8 mouse cellular contexts compared by ENCODE assay signal in genomic region chr7:19920506-19921261, GRCm38 (mm10). TPM values are rescaled to one million over a fixed set of nuclear protein-coding genes. Genes with fewer than 3 reads are reported as not detected.
A peak's percentile ranks its signal among the peaks of the same experiment; 100 is the strongest.
DNase-seq lines count a peak whose midpoint lies in the region; ATAC-seq and TF ChIP-seq lines count a peak whose summit lies in the region.

Pvr (minus strand) TSS chr7:19921160.

- intact Hi-C loops in heart, postnatal 14 days (cut with DNase I), result no loop called here

- peak within 1 kb of the TSS; percentile 83 for H3K4me3 ChIP-seq in E14TG2a.4 (replicated peaks; ENCODE audit: low read length)
- peak within 1 kb of the TSS; percentile 78 for H3K4me3 ChIP-seq in forebrain, embryonic 16.5 days (replicated peaks; ENCODE audit: low read length)
- peak within 1 kb of the TSS; percentile 76 for H3K4me3 ChIP-seq in liver, postnatal 0 days (ENCODE audit: low read depth, low read length)
- peak within 1 kb of the TSS; percentile 72 for H3K4me3 ChIP-seq in neural tube, embryonic 13.5 days

- peak within 1 kb of the TSS; percentile 77 for H3K9ac ChIP-seq in forebrain, embryonic 16.5 days (replicated peaks; ENCODE audit: low read depth, low read length)
- peak within 1 kb of the TSS; percentile 81 for H3K9ac ChIP-seq in liver, postnatal 0 days (replicated peaks)
- H3K9ac ChIP-seq in neural tube, embryonic 13.5 days, result peak within 1 kb of the TSS; percentile 87

- H3K27ac ChIP-seq in forebrain, embryonic 16.5 days (ENCODE audit: low read length), result peak within 1 kb of the TSS; percentile 88
- peak within 1 kb of the TSS; percentile 86 for H3K27ac ChIP-seq in liver, postnatal 0 days (ENCODE audit: low read depth)
- H3K27ac ChIP-seq in neural tube, embryonic 13.5 days (replicated peaks), result peak within 1 kb of the TSS; percentile 86

- H3K4me2 ChIP-seq in forebrain, embryonic 16.5 days (ENCODE audit: low read length), result peak within 1 kb of the TSS; percentile 76
- peak within 1 kb of the TSS; percentile 92 for H3K4me2 ChIP-seq in liver, postnatal 0 days (ENCODE audit: low read depth, low read length)
- peak within 1 kb of the TSS; percentile 62 for H3K4me2 ChIP-seq in neural tube, embryonic 13.5 days

- H3K4me1 ChIP-seq in E14TG2a.4 (replicated peaks; ENCODE audit: low read depth, low read length), result peaks cover 56% of the 10 kb centered on the region
- peaks cover 8% of the 10 kb centered on the region for H3K4me1 ChIP-seq in forebrain, embryonic 16.5 days (replicated peaks; ENCODE audit: control insufficient read depth, insufficient read depth, low read length)
- H3K4me1 ChIP-seq in liver, postnatal 0 days (ENCODE audit: insufficient read depth), result peaks cover 9% of the 10 kb centered on the region
- peaks cover 13% of the 10 kb centered on the region for H3K4me1 ChIP-seq in neural tube, embryonic 13.5 days (replicated peaks)

- no peak for TF ChIP-seq EP300 in liver, postnatal 0 days (IDR thresholded peaks at IDR 0.05; ENCODE audit: low read depth)

- ATAC-seq in cerebellum, adult (ENCODE audit: insufficient number of reproducible peaks, low FRiP score, low TSS enrichment), result peak; percentile 81
- ATAC-seq in forebrain, embryonic 16.5 days, result peak; percentile 90
- peak; percentile 90 for ATAC-seq in liver, postnatal 0 days
- peak; percentile 90 for ATAC-seq in neural tube, embryonic 13.5 days (ENCODE audit: low read depth)

- peaks cover 36% of the 10 kb centered on the region for H3K36me3 ChIP-seq in E14TG2a.4 (ENCODE audit: insufficient read depth, low read length)
- H3K36me3 ChIP-seq in forebrain, embryonic 16.5 days (ENCODE audit: control insufficient read depth, insufficient read depth), result no peaks in the 10 kb centered on the region
- H3K36me3 ChIP-seq in liver, postnatal 0 days (replicated peaks; ENCODE audit: insufficient read depth, low read length), result peaks cover 9% of the 10 kb centered on the region; the same call in 1 of the 2 replicates
- peaks cover 9% of the 10 kb centered on the region for H3K36me3 ChIP-seq in neural tube, embryonic 13.5 days

- TF ChIP-seq CTCF in E14TG2a.4 (conservative IDR thresholded peaks at IDR 0.05; ENCODE audit: low read length), result no peak
- TF ChIP-seq CTCF in liver, postnatal 0 days (IDR thresholded peaks at IDR 0.05; ENCODE audit: low read depth), result peak; percentile 39

- H3K27me3 ChIP-seq in E14TG2a.4 (ENCODE audit: insufficient read depth, low read length), result no peaks in the 10 kb centered on the region
- H3K27me3 ChIP-seq in forebrain, embryonic 16.5 days (replicated peaks; ENCODE audit: control insufficient read depth, insufficient read depth, low read length), result no peaks in the 10 kb centered on the region
- H3K27me3 ChIP-seq in liver, postnatal 0 days (ENCODE audit: insufficient read depth, low read length), result no peaks in the 10 kb centered on the region
- H3K27me3 ChIP-seq in neural tube, embryonic 13.5 days, result no peaks in the 10 kb centered on the region

- DNase-seq in heart, postnatal 14 days, result peak; percentile 79 to 81
- DNase-seq in layer of hippocampus, adult 11-12 months (ENCODE audit: low spot score), result peak; percentile 80
- DNase-seq in liver, postnatal 0 days, result peak; percentile 70
- DNase-seq in testis, postnatal 10 days (ENCODE audit: low spot score), result peak; percentile 75

- H3K9me3 ChIP-seq in E14TG2a.4 (ENCODE audit: low read length), result no peaks in the 10 kb centered on the region
- no peaks in the 10 kb centered on the region for H3K9me3 ChIP-seq in forebrain, embryonic 16.5 days (ENCODE audit: control insufficient read depth, low read length)
- no peaks in the 10 kb centered on the region for H3K9me3 ChIP-seq in liver, postnatal 0 days (ENCODE audit: low read length)
- no peaks in the 10 kb centered on the region for H3K9me3 ChIP-seq in neural tube, embryonic 13.5 days

- under 1% methylated on average over 59 of the region's 60 CpGs for WGBS in forebrain, embryonic 16.5 days
- 2% methylated on average over 59 of the region's 60 CpGs for WGBS in liver, postnatal 0 days (ENCODE audit: insufficient replicate concordance)
- WGBS in neural tube, embryonic 13.5 days, result 1% methylated on average over 60 of the region's 60 CpGs

RNA-seq across cellular contexts. Expression of gene Pvr, which starts in this region (rescaled TPM):
- 7.6 and 10.3 TPM in 2 replicates for polyA plus RNA-seq in forebrain, embryonic 16.5 days (2015; fragmentation: Nextera tagmentation; extraction: Ambion mirVana)
- total RNA-seq in heart, postnatal 14 days (2021), result 10 to 100 TPM; 20.0 to 25.6 TPM
- polyA plus RNA-seq in liver, postnatal 0 days (2015; fragmentation: Nextera tagmentation; extraction: Ambion mirVana), result 2.2 and 3.0 TPM in 2 replicates
- 8.9 and 10.3 TPM in 2 replicates for polyA plus RNA-seq in neural tube, embryonic 13.5 days (2015; fragmentation: Nextera tagmentation; extraction: Ambion mirVana)

Comparison
In these comparisons a context has a peak if more than half of its experiments do, and no peak if none do; other contexts are left out.
1. Peak in every context shown above with its lines: DNase-seq, ATAC-seq, H3K4me3 ChIP-seq and H3K27ac ChIP-seq.